Mouse (Mus musculus): ENCODE data around the gene Rhot2. TPM values are rescaled to one million over a fixed set of nuclear protein-coding genes. Genes with fewer than 3 reads are reported as not detected.

The Rhot2 gene
- total RNA-seq (2017), result 24.6 and 27.1 TPM in 2 replicates

GRCm38 (mm10) chr17:25844396-25844901 lies at the start of gene Rhot2:
Gene Rhot2 (minus strand): TSS chr17:25844851.
- peak; percentile 90 to 93 for ATAC-seq (replicated peaks in 1 of 2; ENCODE audit: insufficient read depth in 1 of 2, low FRiP score in 2 of 2, low TSS enrichment in 1 of 2, low read depth in 1 of 2, poor library complexity in 2 of 2, severe bottlenecking in 2 of 2)

- ATAC-seq (replicated peaks in 1 of 2; ENCODE audit: insufficient read depth in 1 of 2, low FRiP score in 2 of 2, low TSS enrichment in 1 of 2, low read depth in 1 of 2, poor library complexity in 2 of 2, severe bottlenecking in 2 of 2), result peak; percentile 86 to 91
Measured at GRCm38 (mm10) chr17:25893975-25894617, 49.4 kb upstream of the Rhot2 start.

GRCm38 (mm10) chr17:25888837-25889236 lies 44.2 kb upstream of the Rhot2 start:
- no peak for ATAC-seq (replicated peaks in 1 of 2; ENCODE audit: insufficient read depth in 1 of 2, low FRiP score in 2 of 2, low TSS enrichment in 1 of 2, low read depth in 1 of 2, poor library complexity in 2 of 2, severe bottlenecking in 2 of 2)

GRCm38 (mm10) chr17:25887467-25887866 lies 42.8 kb upstream of the Rhot2 start:
- no peak for ATAC-seq (replicated peaks in 1 of 2; ENCODE audit: insufficient read depth in 1 of 2, low FRiP score in 2 of 2, low TSS enrichment in 1 of 2, low read depth in 1 of 2, poor library complexity in 2 of 2, severe bottlenecking in 2 of 2)

GRCm38 (mm10) chr17:25886806-25887205 lies 42.2 kb upstream of the Rhot2 start:
- ATAC-seq (replicated peaks in 1 of 2; ENCODE audit: insufficient read depth in 1 of 2, low FRiP score in 2 of 2, low TSS enrichment in 1 of 2, low read depth in 1 of 2, poor library complexity in 2 of 2, severe bottlenecking in 2 of 2), result no peak

- ATAC-seq (replicated peaks in 1 of 2; ENCODE audit: insufficient read depth in 1 of 2, low FRiP score in 2 of 2, low TSS enrichment in 1 of 2, low read depth in 1 of 2, poor library complexity in 2 of 2, severe bottlenecking in 2 of 2), result peak; percentile 35 to 44; a peak in 2 of 4 replicates
Measured at GRCm38 (mm10) chr17:25885636-25886035, 41.0 kb upstream of the Rhot2 start.

GRCm38 (mm10) chr17:25883824-25884223 lies 39.2 kb upstream of the Rhot2 start:
- no peak for ATAC-seq (replicated peaks in 1 of 2; ENCODE audit: insufficient read depth in 1 of 2, low FRiP score in 2 of 2, low TSS enrichment in 1 of 2, low read depth in 1 of 2, poor library complexity in 2 of 2, severe bottlenecking in 2 of 2)

GRCm38 (mm10) chr17:25883268-25883667 lies 38.6 kb upstream of the Rhot2 start:
- no peak for ATAC-seq (replicated peaks in 1 of 2; ENCODE audit: insufficient read depth in 1 of 2, low FRiP score in 2 of 2, low TSS enrichment in 1 of 2, low read depth in 1 of 2, poor library complexity in 2 of 2, severe bottlenecking in 2 of 2)

GRCm38 (mm10) chr17:25882306-25882705 lies 37.7 kb upstream of the Rhot2 start:
- ATAC-seq (replicated peaks in 1 of 2; ENCODE audit: insufficient read depth in 1 of 2, low FRiP score in 2 of 2, low TSS enrichment in 1 of 2, low read depth in 1 of 2, poor library complexity in 2 of 2, severe bottlenecking in 2 of 2), result no peak

- no peak for ATAC-seq (replicated peaks in 1 of 2; ENCODE audit: insufficient read depth in 1 of 2, low FRiP score in 2 of 2, low TSS enrichment in 1 of 2, low read depth in 1 of 2, poor library complexity in 2 of 2, severe bottlenecking in 2 of 2)
Measured at GRCm38 (mm10) chr17:25881691-25882090, 37.0 kb upstream of the Rhot2 start.

- ATAC-seq (replicated peaks in 1 of 2; ENCODE audit: insufficient read depth in 1 of 2, low FRiP score in 2 of 2, low TSS enrichment in 1 of 2, low read depth in 1 of 2, poor library complexity in 2 of 2, severe bottlenecking in 2 of 2), result no peak
Measured at GRCm38 (mm10) chr17:25880913-25881641, 36.4 kb upstream of the Rhot2 start.

- ATAC-seq (replicated peaks in 1 of 2; ENCODE audit: insufficient read depth in 1 of 2, low FRiP score in 2 of 2, low TSS enrichment in 1 of 2, low read depth in 1 of 2, poor library complexity in 2 of 2, severe bottlenecking in 2 of 2), result no peak
Measured at GRCm38 (mm10) chr17:25880196-25880910, 35.7 kb upstream of the Rhot2 start, which contains the start of gene Wfikkn1. Gene Wfikkn1 (minus strand): TSS chr17:25880858.

- ATAC-seq (replicated peaks in 1 of 2; ENCODE audit: insufficient read depth in 1 of 2, low FRiP score in 2 of 2, low TSS enrichment in 1 of 2, low read depth in 1 of 2, poor library complexity in 2 of 2, severe bottlenecking in 2 of 2), result no peak
Measured at GRCm38 (mm10) chr17:25879750-25880149, 35.1 kb upstream of the Rhot2 start.

- no peak for ATAC-seq (replicated peaks in 1 of 2; ENCODE audit: insufficient read depth in 1 of 2, low FRiP score in 2 of 2, low TSS enrichment in 1 of 2, low read depth in 1 of 2, poor library complexity in 2 of 2, severe bottlenecking in 2 of 2)
Measured at GRCm38 (mm10) chr17:25879261-25879660, 34.6 kb upstream of the Rhot2 start.

- ATAC-seq (replicated peaks in 1 of 2; ENCODE audit: insufficient read depth in 1 of 2, low FRiP score in 2 of 2, low TSS enrichment in 1 of 2, low read depth in 1 of 2, poor library complexity in 2 of 2, severe bottlenecking in 2 of 2), result no peak
Measured at GRCm38 (mm10) chr17:25878611-25879180, 34.0 kb upstream of the Rhot2 start.

- ATAC-seq (replicated peaks in 1 of 2; ENCODE audit: insufficient read depth in 1 of 2, low FRiP score in 2 of 2, low TSS enrichment in 1 of 2, low read depth in 1 of 2, poor library complexity in 2 of 2, severe bottlenecking in 2 of 2), result no peak
Measured at GRCm38 (mm10) chr17:25877741-25878610, 33.3 kb upstream of the Rhot2 start.

GRCm38 (mm10) chr17:25877025-25877424 lies 32.4 kb upstream of the Rhot2 start:
- ATAC-seq (replicated peaks in 1 of 2; ENCODE audit: insufficient read depth in 1 of 2, low FRiP score in 2 of 2, low TSS enrichment in 1 of 2, low read depth in 1 of 2, poor library complexity in 2 of 2, severe bottlenecking in 2 of 2), result no peak
